Mouse (Mus musculus): ENCODE measurements around the gene Uaca. TPM values are rescaled to one million over a fixed set of nuclear protein-coding genes. Genes with fewer than 3 reads are reported as not detected.

Gene Uaca
- polyA plus RNA-seq, 1 experiment from 2014 or later, result 26.0 TPM

DNA sequence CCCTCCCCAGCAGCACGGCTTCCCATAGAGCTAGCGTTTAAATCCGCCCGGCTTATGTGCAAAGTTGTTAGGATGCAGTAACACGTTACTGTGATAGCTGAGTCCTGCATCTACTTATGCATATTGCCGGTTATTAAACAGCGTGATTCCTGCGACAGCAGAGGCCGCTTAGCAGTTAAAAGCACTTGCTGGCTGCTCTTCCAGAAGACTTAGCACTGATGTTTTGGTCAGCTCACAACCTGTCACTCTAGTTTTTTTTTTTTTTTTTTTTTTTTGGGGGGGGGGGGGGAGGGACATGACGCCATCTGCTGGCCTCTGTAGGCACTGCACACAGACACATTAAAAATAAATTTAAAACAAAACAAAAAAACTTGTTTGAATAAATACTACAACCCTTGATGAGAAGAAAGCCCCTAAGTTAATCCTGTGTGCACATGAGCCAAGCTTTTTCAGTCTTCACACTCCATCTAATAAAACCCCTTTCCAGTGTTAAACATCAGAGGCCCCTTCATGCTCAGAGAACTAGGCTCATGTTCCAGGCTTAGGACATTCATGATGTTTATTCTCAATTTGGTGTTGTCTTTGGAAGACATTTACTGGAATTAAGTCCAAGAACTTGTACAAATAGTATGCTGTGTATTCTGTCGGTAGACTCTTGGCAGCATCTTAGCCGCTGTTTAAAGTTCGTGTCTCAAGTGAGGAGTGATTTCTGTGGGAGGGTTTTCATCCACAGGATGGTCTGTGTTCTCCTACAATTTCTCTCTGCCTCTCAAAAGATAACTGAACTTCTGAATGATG lies 79.1 kb downstream of the Uaca start:
- Histone ChIP-seq H3K9me3 (no peaks in the 10 kb centered on the region), H3K4me3 (no peak overlapping the region), H3K4me2 (no peak overlapping the region), H3K27ac (replicated peaks) (no peak overlapping the region), H3K4me1 (replicated peaks) (peaks cover 32% of the 10 kb centered on the region), H3K9ac (no peak overlapping the region), H3K36me3 (peaks cover 11% of the 10 kb centered on the region; the same call in 1 of the 2 replicates), H3K27me3 (no peaks in the 10 kb centered on the region)
- no peak for ATAC-seq (ENCODE audit: low read depth)
- 59% methylated on average over 13 of the region's 13 CpGs for WGBS

DNA sequence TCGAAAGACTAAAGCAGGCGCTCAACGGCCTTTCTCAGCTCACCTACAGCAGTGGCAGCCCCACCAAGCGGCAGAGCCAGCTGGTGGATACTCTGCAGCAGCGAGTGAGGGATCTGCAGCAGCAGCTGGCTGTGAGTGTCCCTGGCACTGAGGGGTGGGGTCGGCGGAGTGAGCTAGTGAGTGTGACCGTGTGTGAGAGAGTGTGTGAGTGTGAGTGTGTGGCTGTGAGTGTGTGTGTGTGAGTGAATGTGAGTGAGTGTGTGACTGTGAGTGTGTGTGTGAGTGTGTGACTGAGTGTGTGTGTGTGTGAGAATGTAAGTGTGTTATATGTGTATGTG lies 79.7 kb downstream of the Uaca start:
- Histone ChIP-seq H3K27me3 (no peaks in the 10 kb centered on the region), H3K4me1 (replicated peaks) (peaks cover 36% of the 10 kb centered on the region), H3K36me3 (peaks cover 11% of the 10 kb centered on the region; the same call in 1 of the 2 replicates), H3K4me3 (no peak overlapping the region), H3K4me2 (no peak overlapping the region), H3K9me3 (no peaks in the 10 kb centered on the region), H3K9ac (no peak overlapping the region), H3K27ac (replicated peaks) (no peak overlapping the region)
- 92% methylated on average over 8 of the region's 8 CpGs for WGBS
- ATAC-seq (ENCODE audit: low read depth), result no peak

- H3K9me3 ChIP-seq, result no peaks in the 10 kb centered on the region
- ATAC-seq (ENCODE audit: low read depth), result 0 out of 2 replicates have a peak, but pooled peaks have one; percentile 38
- H3K27ac ChIP-seq (replicated peaks), result no peak overlapping the region
- H3K4me2 ChIP-seq, result no peak overlapping the region
- peaks cover 36% of the 10 kb centered on the region for H3K4me1 ChIP-seq (replicated peaks)
- H3K4me3 ChIP-seq, result no peak overlapping the region
- WGBS, result 49% methylated on average over 9 of the region's 9 CpGs
- H3K27me3 ChIP-seq, result no peaks in the 10 kb centered on the region
- H3K36me3 ChIP-seq, result peaks cover 6% of the 10 kb centered on the region; the same call in 1 of the 2 replicates
- 0 out of 2 replicates have a peak overlapping the region, but pooled peaks have one; percentile 17 for H3K9ac ChIP-seq
Observed at GRCm38 (mm10) chr9:60876085-60876484, 81.7 kb downstream of the Uaca start.

GRCm38 (mm10) chr9:60876531-60876930 lies 82.2 kb downstream of the Uaca start:
- H3K4me1 ChIP-seq (replicated peaks), result peaks cover 36% of the 10 kb centered on the region
- 22% methylated on average over 8 of the region's 8 CpGs for WGBS
- no peak overlapping the region for H3K4me3 ChIP-seq
- no peak overlapping the region for H3K9ac ChIP-seq
- no peaks in the 10 kb centered on the region for H3K9me3 ChIP-seq
- no peaks in the 10 kb centered on the region for H3K27me3 ChIP-seq
- no peak for ATAC-seq (ENCODE audit: low read depth)
- H3K4me2 ChIP-seq, result no peak overlapping the region
- H3K36me3 ChIP-seq, result 0 out of 2 replicates have a peak, but pooled peaks cover 2% of the 10 kb centered on the region
- no peak overlapping the region for H3K27ac ChIP-seq (replicated peaks)

GRCm38 (mm10) chr9:60878051-60878557 lies 83.8 kb downstream of the Uaca start:
- Histone ChIP-seq H3K9me3 (no peaks in the 10 kb centered on the region), H3K9ac (no peak overlapping the region), H3K27me3 (no peaks in the 10 kb centered on the region), H3K4me1 (replicated peaks) (peaks cover 36% of the 10 kb centered on the region), H3K4me3 (no peak overlapping the region), H3K36me3 (no peaks in the 10 kb centered on the region), H3K4me2 (no peak overlapping the region), H3K27ac (replicated peaks) (no peak overlapping the region)
- no peak for ATAC-seq (ENCODE audit: low read depth)
- 57% methylated on average over 8 of the region's 8 CpGs for WGBS

GRCm38 (mm10) chr9:60878630-60879029 lies 84.3 kb downstream of the Uaca start:
- Histone ChIP-seq H3K36me3 (no peaks in the 10 kb centered on the region), H3K27ac (replicated peaks) (no peak overlapping the region), H3K9ac (no peak overlapping the region), H3K9me3 (no peaks in the 10 kb centered on the region), H3K4me1 (replicated peaks) (peaks cover 37% of the 10 kb centered on the region), H3K27me3 (no peaks in the 10 kb centered on the region), H3K4me2 (no peak overlapping the region), H3K4me3 (no peak overlapping the region)
- 74% methylated on average over 3 of the region's 3 CpGs for WGBS
- no peak for ATAC-seq (ENCODE audit: low read depth)

DNA sequence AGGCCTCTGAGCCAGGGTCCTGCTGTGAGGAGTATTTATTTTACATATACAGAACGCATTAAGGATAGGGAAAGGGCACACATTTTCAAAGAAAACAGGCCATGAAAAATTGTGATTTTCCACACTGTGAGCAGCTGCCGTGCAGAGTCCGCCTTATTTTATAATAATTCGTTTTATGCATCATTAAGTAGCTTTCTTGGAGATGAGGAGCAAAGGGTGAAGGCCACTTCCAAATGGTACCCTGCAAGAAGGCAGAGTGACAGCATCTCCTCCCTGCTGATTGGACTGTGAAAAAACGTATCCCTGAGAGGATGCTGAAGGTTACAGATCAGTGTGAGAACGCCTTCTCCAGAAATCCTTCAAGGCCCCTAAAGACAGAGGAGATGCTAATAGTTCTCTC lies 90.8 kb downstream of the Uaca start:
- Histone ChIP-seq H3K4me2 (no peak overlapping the region), H3K4me3 (no peak overlapping the region), H3K4me1 (replicated peaks) (peaks cover 39% of the 10 kb centered on the region), H3K36me3 (no peaks in the 10 kb centered on the region), H3K9me3 (no peaks in the 10 kb centered on the region), H3K27me3 (peaks cover 6% of the 10 kb centered on the region; the same call in 1 of the 2 replicates), H3K27ac (replicated peaks) (0 out of 2 replicates have a peak overlapping the region, but pooled peaks have one; percentile 25), H3K9ac (no peak overlapping the region)
- WGBS, result 13% methylated on average over 6 of the region's 6 CpGs
- no peak for ATAC-seq (ENCODE audit: low read depth)

GRCm38 (mm10) chr9:60886431-60887371 lies 92.4 kb downstream of the Uaca start:
- no peaks in the 10 kb centered on the region for H3K9me3 ChIP-seq
- WGBS, result 37% methylated on average over 18 of the region's 18 CpGs
- H3K4me3 ChIP-seq, result no peak overlapping the region
- H3K36me3 ChIP-seq, result no peaks in the 10 kb centered on the region
- 0 out of 2 replicates have a peak, but pooled peaks have one; percentile 40 for ATAC-seq (ENCODE audit: low read depth)
- H3K4me1 ChIP-seq (replicated peaks), result peaks cover 39% of the 10 kb centered on the region
- H3K9ac ChIP-seq, result no peak overlapping the region
- peak overlapping the region; percentile 23; the same call in 1 of the 2 replicates for H3K4me2 ChIP-seq
- peak overlapping the region; percentile 49 for H3K27ac ChIP-seq (replicated peaks)
- peaks cover 6% of the 10 kb centered on the region; the same call in 1 of the 2 replicates for H3K27me3 ChIP-seq

GRCm38 (mm10) chr9:60887389-60887811 lies 93.1 kb downstream of the Uaca start:
- H3K36me3 ChIP-seq, result no peaks in the 10 kb centered on the region
- H3K4me3 ChIP-seq, result no peak overlapping the region
- ATAC-seq (ENCODE audit: low read depth), result peak; percentile 13; the same call in 1 of the 2 replicates
- no peaks in the 10 kb centered on the region for H3K9me3 ChIP-seq
- H3K27ac ChIP-seq (replicated peaks), result peak overlapping the region; percentile 49; the same call in 1 of the 2 replicates
- no peak overlapping the region for H3K9ac ChIP-seq
- H3K4me2 ChIP-seq, result no peak overlapping the region
- H3K27me3 ChIP-seq, result peaks cover 6% of the 10 kb centered on the region; the same call in 1 of the 2 replicates
- H3K4me1 ChIP-seq (replicated peaks), result peaks cover 39% of the 10 kb centered on the region
- WGBS, result 58% methylated on average over 9 of the region's 9 CpGs

GRCm38 (mm10) chr9:60893511-60893910 lies 99.2 kb downstream of the Uaca start:
- H3K9ac ChIP-seq, result no peak overlapping the region
- peaks cover 8% of the 10 kb centered on the region; the same call in 1 of the 2 replicates for H3K4me1 ChIP-seq (replicated peaks)
- peaks cover 20% of the 10 kb centered on the region for H3K27me3 ChIP-seq
- H3K36me3 ChIP-seq, result no peaks in the 10 kb centered on the region
- H3K4me3 ChIP-seq, result no peak overlapping the region
- no peaks in the 10 kb centered on the region for H3K9me3 ChIP-seq
- no peak overlapping the region for H3K27ac ChIP-seq (replicated peaks)
- H3K4me2 ChIP-seq, result no peak overlapping the region
- 73% methylated on average over 6 of the region's 6 CpGs for WGBS
- ATAC-seq (ENCODE audit: low read depth), result no peak

DNA sequence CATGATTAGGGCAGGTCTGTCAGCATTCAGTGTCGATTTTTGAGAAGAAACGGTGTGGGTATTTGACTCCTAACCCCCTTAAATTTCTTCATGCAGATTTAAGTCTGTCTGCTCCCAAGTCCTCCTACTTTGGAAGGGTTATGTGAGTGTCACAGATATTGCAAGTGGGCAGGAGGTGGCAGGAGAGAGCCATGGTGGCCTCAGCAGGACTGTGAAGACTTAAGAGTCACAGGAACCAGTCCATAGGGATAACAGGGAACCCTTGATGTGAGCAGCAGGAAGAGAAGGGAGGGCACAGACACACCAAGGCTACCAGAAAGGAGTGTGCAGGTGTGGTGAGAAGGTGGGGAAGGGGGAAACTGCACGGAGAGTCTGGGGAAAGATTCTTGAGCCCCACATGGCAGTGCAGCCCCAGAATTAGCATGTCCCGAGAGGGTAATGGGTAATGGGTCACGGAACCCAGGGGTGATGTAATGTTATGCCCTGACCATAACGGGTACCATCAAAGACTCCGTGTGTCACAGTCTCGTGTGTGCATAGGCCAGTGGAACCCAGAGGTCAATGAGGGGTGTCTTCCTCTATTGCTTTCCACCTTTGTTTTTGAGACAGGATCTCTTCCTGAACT lies 101.3 kb downstream of the Uaca start:
- Histone ChIP-seq H3K36me3 (no peaks in the 10 kb centered on the region), H3K27ac (replicated peaks) (no peak overlapping the region), H3K27me3 (peaks cover 19% of the 10 kb centered on the region), H3K4me1 (replicated peaks) (peaks cover 24% of the 10 kb centered on the region), H3K4me2 (no peak overlapping the region), H3K9ac (no peak overlapping the region), H3K4me3 (no peak overlapping the region), H3K9me3 (no peaks in the 10 kb centered on the region)
- peak; percentile 86 for ATAC-seq (ENCODE audit: low read depth)
- WGBS, result 59% methylated on average over 8 of the region's 8 CpGs
